Mouse (Mus musculus) E14TG2a.4 (cell line): ENCODE measurements around the gene Tecpr2.

ENCODE experiments used
- CTCF ChIP-seq: conservative IDR thresholded peaks from 2 replicates; pipeline ENCODE4 v1.5.1; 2014; ENCODE audit warnings: low read length
- POU5F1 ChIP-seq: IDR thresholded peaks from 2 replicates; pipeline ENCODE4 v1.6.1; 2014; ENCODE audit warnings: low read length, borderline replicate concordance

GRCm38 (mm10) chr12:110974726-110975125, 85.7 kb downstream of the Tecpr2 start:
- TF ChIP-seq CTCF (no peak), POU5F1 (no peak)
